Mouse (Mus musculus): Measurements from ENCODE around the gene Tsfm. TPM values are rescaled to one million over a fixed set of nuclear protein-coding genes. Genes with fewer than 3 reads are reported as not detected.
"Not testable (repeated sequence)": the region's sequence is repeated elsewhere in the genome, so short reads cannot be mapped to it uniquely, and the experiment has no call there.

The Tsfm gene
- polyA plus RNA-seq, 1 experiment from 2014 or later = 37.1 TPM

- Histone ChIP-seq H3K27me3 (ENCODE audit: control insufficient read depth, insufficient read depth, low read depth, low read length) (peaks cover 4% of the 10 kb centered on the region; the same call in 1 of the 2 replicates), H3K9me3 (replicated peaks; ENCODE audit: control insufficient read depth, low read length) (no peaks in the 10 kb centered on the region), H3K36me3 (ENCODE audit: control insufficient read depth, insufficient read depth) (no peaks in the 10 kb centered on the region), H3K9ac (ENCODE audit: low read depth, low read length) (no peak overlapping the region), H3K4me2 (ENCODE audit: low read depth, low read length) (no peak overlapping the region), H3K4me1 (ENCODE audit: control insufficient read depth, low read depth, low read length) (peaks cover 31% of the 10 kb centered on the region), H3K27ac (ENCODE audit: low read length) (no peak overlapping the region), H3K4me3 (ENCODE audit: low read depth, low read length) (no peak overlapping the region)
- 80% methylated on average over 1 of the region's 1 CpGs for WGBS (ENCODE audit: insufficient replicate concordance)
- ATAC-seq (ENCODE audit: low read depth) = no peak
These were observed 43.3 kb upstream of the Tsfm start for GRCm38 (mm10) chr10:127073981-127074380.

GRCm38 (mm10) chr10:127072969-127073368 lies 42.3 kb upstream of the Tsfm start:
- not testable (repeated sequence) for ATAC-seq (ENCODE audit: low read depth); H3K27ac ChIP-seq (ENCODE audit: low read length)
- peaks cover 40% of the 10 kb centered on the region for H3K4me1 ChIP-seq (ENCODE audit: control insufficient read depth, low read depth, low read length)

GRCm38 (mm10) chr10:127072270-127072669 lies 41.6 kb upstream of the Tsfm start:
- not testable (repeated sequence) for H3K4me2 ChIP-seq (ENCODE audit: low read depth, low read length); H3K9me3 ChIP-seq (replicated peaks; ENCODE audit: control insufficient read depth, low read length); H3K36me3 ChIP-seq (ENCODE audit: control insufficient read depth, insufficient read depth); ATAC-seq (ENCODE audit: low read depth); H3K4me3 ChIP-seq (ENCODE audit: low read depth, low read length); H3K9ac ChIP-seq (ENCODE audit: low read depth, low read length); H3K27ac ChIP-seq (ENCODE audit: low read length); H3K27me3 ChIP-seq (ENCODE audit: control insufficient read depth, insufficient read depth, low read depth, low read length)
- WGBS (ENCODE audit: insufficient replicate concordance) = 76% methylated on average over 4 of the region's 4 CpGs
- peaks cover 37% of the 10 kb centered on the region for H3K4me1 ChIP-seq (ENCODE audit: control insufficient read depth, low read depth, low read length)

More at GRCm38 (mm10) chr10:127072969-127073368, 42.3 kb upstream of the Tsfm start:
- H3K36me3 ChIP-seq (ENCODE audit: control insufficient read depth, insufficient read depth); H3K27me3 ChIP-seq (ENCODE audit: control insufficient read depth, insufficient read depth, low read depth, low read length); H3K4me3 ChIP-seq (ENCODE audit: low read depth, low read length); H3K9me3 ChIP-seq (replicated peaks; ENCODE audit: control insufficient read depth, low read length); H3K4me2 ChIP-seq (ENCODE audit: low read depth, low read length); H3K9ac ChIP-seq (ENCODE audit: low read depth, low read length): not testable (repeated sequence)
- 63% methylated on average over 2 of the region's 2 CpGs for WGBS (ENCODE audit: insufficient replicate concordance)

- WGBS (ENCODE audit: insufficient replicate concordance) = 46% methylated on average over 9 of the region's 9 CpGs
- H3K4me1 ChIP-seq (ENCODE audit: control insufficient read depth, low read depth, low read length) = peaks cover 28% of the 10 kb centered on the region
These were observed 40.6 kb upstream of the Tsfm start for GRCm38 (mm10) chr10:127071203-127071602.

GRCm38 (mm10) chr10:127070190-127071121 lies 39.8 kb upstream of the Tsfm start, which contains the start of gene Tspan31:
TSS of gene Tspan31 (minus strand) at chr10:127070264.
- H3K9ac ChIP-seq (ENCODE audit: low read depth, low read length) = peak within 1 kb of the TSS; percentile 67
- peak within 1 kb of the TSS; percentile 78 for H3K27ac ChIP-seq (ENCODE audit: low read length)
- under 1% methylated on average over 36 of the region's 36 CpGs for WGBS (ENCODE audit: insufficient replicate concordance)
- peaks cover 29% of the 10 kb centered on the region for H3K4me1 ChIP-seq (ENCODE audit: control insufficient read depth, low read depth, low read length)
- peak within 1 kb of the TSS; percentile 77 for H3K4me2 ChIP-seq (ENCODE audit: low read depth, low read length)
- peak; percentile 88 for ATAC-seq (ENCODE audit: low read depth)
- peak within 1 kb of the TSS; percentile 73 for H3K4me3 ChIP-seq (ENCODE audit: low read depth, low read length)
- no peaks in the 10 kb centered on the region for H3K27me3 ChIP-seq (ENCODE audit: control insufficient read depth, insufficient read depth, low read depth, low read length)
- H3K36me3 ChIP-seq (ENCODE audit: control insufficient read depth, insufficient read depth) = peaks cover 18% of the 10 kb centered on the region
- no peaks in the 10 kb centered on the region for H3K9me3 ChIP-seq (replicated peaks; ENCODE audit: control insufficient read depth, low read length)

More at GRCm38 (mm10) chr10:127071203-127071602, 40.6 kb upstream of the Tsfm start:
- H3K27ac ChIP-seq (ENCODE audit: low read length) = no peak overlapping the region
- ATAC-seq (ENCODE audit: low read depth) = no peak
- peaks cover 11% of the 10 kb centered on the region for H3K36me3 ChIP-seq (ENCODE audit: control insufficient read depth, insufficient read depth)
- H3K4me3 ChIP-seq (ENCODE audit: low read depth, low read length) = peak overlapping the region; percentile 73
- H3K9me3 ChIP-seq (replicated peaks; ENCODE audit: control insufficient read depth, low read length) = no peaks in the 10 kb centered on the region
- H3K9ac ChIP-seq (ENCODE audit: low read depth, low read length) = no peak overlapping the region
- H3K27me3 ChIP-seq (ENCODE audit: control insufficient read depth, insufficient read depth, low read depth, low read length) = no peaks in the 10 kb centered on the region
- H3K4me2 ChIP-seq (ENCODE audit: low read depth, low read length) = peak overlapping the region; percentile 77

- H3K4me3 ChIP-seq (ENCODE audit: low read depth, low read length) = peak overlapping the region; percentile 73
- 5% methylated on average over 30 of the region's 30 CpGs for WGBS (ENCODE audit: insufficient replicate concordance)
- H3K27ac ChIP-seq (ENCODE audit: low read length) = peak overlapping the region; percentile 78
- peak; percentile 20; the same call in 1 of the 2 replicates for ATAC-seq (ENCODE audit: low read depth)
- no peaks in the 10 kb centered on the region for H3K27me3 ChIP-seq (ENCODE audit: control insufficient read depth, insufficient read depth, low read depth, low read length)
- H3K9ac ChIP-seq (ENCODE audit: low read depth, low read length) = peak overlapping the region; percentile 67
- peaks cover 38% of the 10 kb centered on the region for H3K4me1 ChIP-seq (ENCODE audit: control insufficient read depth, low read depth, low read length)
- H3K4me2 ChIP-seq (ENCODE audit: low read depth, low read length) = peak overlapping the region; percentile 77
- H3K36me3 ChIP-seq (ENCODE audit: control insufficient read depth, insufficient read depth) = peaks cover 25% of the 10 kb centered on the region
- no peaks in the 10 kb centered on the region for H3K9me3 ChIP-seq (replicated peaks; ENCODE audit: control insufficient read depth, low read length)
These were observed 38.9 kb upstream of the Tsfm start for GRCm38 (mm10) chr10:127069281-127070189.

GRCm38 (mm10) chr10:127068360-127069038 lies 37.9 kb upstream of the Tsfm start:
- peak overlapping the region; percentile 77 for H3K4me2 ChIP-seq (ENCODE audit: low read depth, low read length)
- peak overlapping the region; percentile 67 for H3K9ac ChIP-seq (ENCODE audit: low read depth, low read length)
- peak overlapping the region; percentile 78 for H3K27ac ChIP-seq (ENCODE audit: low read length)
- peak overlapping the region; percentile 73 for H3K4me3 ChIP-seq (ENCODE audit: low read depth, low read length)
- H3K36me3 ChIP-seq (ENCODE audit: control insufficient read depth, insufficient read depth) = peaks cover 25% of the 10 kb centered on the region
- H3K4me1 ChIP-seq (ENCODE audit: control insufficient read depth, low read depth, low read length) = peaks cover 39% of the 10 kb centered on the region
- H3K27me3 ChIP-seq (ENCODE audit: control insufficient read depth, insufficient read depth, low read depth, low read length) = no peaks in the 10 kb centered on the region
- ATAC-seq (ENCODE audit: low read depth) = no peak
- WGBS (ENCODE audit: insufficient replicate concordance) = 44% methylated on average over 9 of the region's 9 CpGs
- H3K9me3 ChIP-seq (replicated peaks; ENCODE audit: control insufficient read depth, low read length) = no peaks in the 10 kb centered on the region

GRCm38 (mm10) chr10:127066519-127067018 lies 35.9 kb upstream of the Tsfm start:
- 77% methylated on average over 14 of the region's 14 CpGs for WGBS (ENCODE audit: insufficient replicate concordance)
- H3K36me3 ChIP-seq (ENCODE audit: control insufficient read depth, insufficient read depth) = peaks cover 25% of the 10 kb centered on the region
- no peak overlapping the region for H3K4me2 ChIP-seq (ENCODE audit: low read depth, low read length)
- ATAC-seq (ENCODE audit: low read depth) = no peak
- no peak overlapping the region for H3K27ac ChIP-seq (ENCODE audit: low read length)
- no peak overlapping the region for H3K4me3 ChIP-seq (ENCODE audit: low read depth, low read length)
- peaks cover 11% of the 10 kb centered on the region for H3K27me3 ChIP-seq (ENCODE audit: control insufficient read depth, insufficient read depth, low read depth, low read length)
- no peak overlapping the region for H3K9ac ChIP-seq (ENCODE audit: low read depth, low read length)
- H3K4me1 ChIP-seq (ENCODE audit: control insufficient read depth, low read depth, low read length) = peaks cover 42% of the 10 kb centered on the region
- H3K9me3 ChIP-seq (replicated peaks; ENCODE audit: control insufficient read depth, low read length) = no peaks in the 10 kb centered on the region

All from liver, embryonic 16.5 days (tissue).